Mouse (Mus musculus) bone marrow, adult 2 months (tissue): ENCODE measurements around the gene Cpm.

Source experiments
- CTCF ChIP-seq: fragments of 200-500 bp; IDR thresholded peaks from 2 replicates; pipeline ENCODE4 v1.5.1; 2011; ENCODE audit warnings: low read length, control low read depth; ENCODE audit not compliant: control insufficient read depth, insufficient read depth
- POLR2A ChIP-seq: fragments of 200-500 bp; IDR thresholded peaks from 2 replicates; pipeline ENCODE4 v1.6.1; 2011; ENCODE audit warnings: low read depth, mild to moderate bottlenecking, control low read depth, low read length, borderline replicate concordance; ENCODE audit not compliant: control insufficient read depth

GRCm38 (mm10) chr10:117714928-117715500 lies 85.7 kb downstream of the Cpm start:
- TF ChIP-seq CTCF (no peak), POLR2A (no peak)
